Comparison of ENCODE assay signal across 9 mouse cellular contexts in the genomic region with DNA sequence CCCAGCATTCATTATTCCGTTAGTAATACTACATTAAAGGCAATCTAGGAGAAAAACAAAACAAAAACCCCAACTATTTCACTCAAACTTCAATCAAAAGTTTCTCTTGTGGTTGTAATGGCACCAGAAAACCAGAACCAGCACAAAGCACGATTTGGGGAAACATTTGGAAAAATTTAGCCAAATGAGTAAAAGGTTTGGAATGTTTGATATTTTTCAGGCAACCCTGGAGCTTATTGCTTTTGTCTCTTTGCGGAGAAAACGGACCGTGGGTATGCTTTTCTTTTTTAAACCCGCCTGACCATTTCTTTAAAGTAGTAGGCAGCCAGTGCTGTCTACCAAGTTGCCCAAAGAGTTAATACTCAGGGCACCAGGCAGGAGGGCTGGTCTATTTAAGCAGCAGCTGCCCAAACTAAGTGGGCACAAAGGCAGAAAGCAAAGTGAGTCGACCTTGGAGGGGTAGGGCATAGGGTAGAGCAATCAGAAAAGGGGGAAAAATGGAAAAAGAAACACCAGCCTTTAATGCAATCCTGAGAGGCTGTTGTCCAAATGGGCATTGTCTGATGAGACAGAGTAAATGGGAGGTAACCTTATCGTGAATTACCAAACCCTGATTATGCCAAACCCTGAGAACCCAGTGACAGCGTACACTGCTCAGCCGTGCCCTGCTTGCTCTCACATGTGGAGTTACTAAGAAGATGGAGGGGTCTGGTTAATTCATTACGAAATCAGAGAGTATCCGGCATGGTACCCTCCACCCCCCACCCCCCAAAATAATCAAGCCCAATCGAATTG.
DNase-seq lines count a peak whose midpoint lies in the region; ATAC-seq and TF ChIP-seq lines count a peak whose summit lies in the region.
"Had no signal": no experiment of that assay in that cellular context is flagged by ENCODE, and none has a peak within 500 bp of the region (broad histone marks: within the 10 kb centered on the region; RNA-seq: fewer than 3 reads in every experiment).

No protein-coding gene starts in this region.

- H3K4me2 ChIP-seq in forebrain, postnatal 0 days (ENCODE audit: low read depth), result peak overlapping the region; percentile 83
- peak overlapping the region; percentile 59 for H3K4me2 ChIP-seq in liver, embryonic 12.5 days
- peak overlapping the region; percentile 67 for H3K4me2 ChIP-seq in stomach, embryonic 16.5 days (ENCODE audit: low read depth, low read length)

- H3K36me3 ChIP-seq in spleen, adult 2 months (ENCODE audit: control insufficient read depth, insufficient read depth, low read length), result no peaks in the 10 kb centered on the region
- no peaks in the 10 kb centered on the region for H3K36me3 ChIP-seq in forebrain, postnatal 0 days (ENCODE audit: insufficient read depth)
- H3K36me3 ChIP-seq in liver, embryonic 12.5 days, result no peaks in the 10 kb centered on the region
- no peaks in the 10 kb centered on the region for H3K36me3 ChIP-seq in stomach, embryonic 16.5 days (ENCODE audit: control insufficient read depth, insufficient read depth, low read length)

- no peaks in the 10 kb centered on the region for H3K9me3 ChIP-seq in forebrain, postnatal 0 days (ENCODE audit: low read length)
- H3K9me3 ChIP-seq in liver, embryonic 12.5 days (replicated peaks), result no peaks in the 10 kb centered on the region
- H3K9me3 ChIP-seq in stomach, embryonic 16.5 days (replicated peaks; ENCODE audit: control insufficient read depth, low read length), result no peaks in the 10 kb centered on the region

- H3K4me1 ChIP-seq in spleen, adult 2 months (ENCODE audit: control insufficient read depth, insufficient read depth, insufficient read length), result no peaks in the 10 kb centered on the region; the same call in 1 of the 2 replicates
- H3K4me1 ChIP-seq in forebrain, postnatal 0 days (ENCODE audit: insufficient read depth), result peaks cover 13% of the 10 kb centered on the region; the same call in 1 of the 2 replicates
- peaks cover 12% of the 10 kb centered on the region for H3K4me1 ChIP-seq in liver, embryonic 12.5 days
- peaks cover 26% of the 10 kb centered on the region for H3K4me1 ChIP-seq in stomach, embryonic 16.5 days (ENCODE audit: control insufficient read depth, insufficient read depth, low read length)

- H3K27me3 ChIP-seq in spleen, adult 2 months (ENCODE audit: control insufficient read depth, insufficient read depth, low read length), result no peaks in the 10 kb centered on the region; the same call in 1 of the 2 replicates
- H3K27me3 ChIP-seq in forebrain, postnatal 0 days (ENCODE audit: insufficient read depth, low read length), result no peaks in the 10 kb centered on the region
- H3K27me3 ChIP-seq in liver, embryonic 12.5 days (replicated peaks), result no peaks in the 10 kb centered on the region; the same call in 1 of the 2 replicates
- H3K27me3 ChIP-seq in stomach, embryonic 16.5 days (ENCODE audit: control insufficient read depth, insufficient read depth, low read length), result no peaks in the 10 kb centered on the region

- H3K9ac ChIP-seq in forebrain, postnatal 0 days, result peak overlapping the region; percentile 29
- H3K9ac ChIP-seq in liver, embryonic 12.5 days, result peak overlapping the region; percentile 48
- H3K9ac ChIP-seq in stomach, embryonic 16.5 days (ENCODE audit: low read length), result peak overlapping the region; percentile 74

- DNase-seq in spleen, adult 2 months (ENCODE audit: low read depth in 1 of 2, low spot score in 2 of 2), result no peak
- DNase-seq in spleen, postnatal 14 days (ENCODE audit: low spot score in 2 of 2), result no peak
- DNase-seq in forebrain, postnatal 0 days, result no peak
- no peak for DNase-seq in right cerebral cortex, adult 18-20 months
- DNase-seq in gastrocnemius, postnatal 25 days, result no peak

- TF ChIP-seq POLR2A in spleen, adult 2 months (IDR thresholded peaks at IDR 0.05; ENCODE audit: low read depth, low read length), result no peak

- H3K4me3 ChIP-seq in spleen, adult 2 months (ENCODE audit: extremely low read depth, insufficient read depth, insufficient read length), result peak overlapping the region; percentile 9; the same call in 1 of the 2 replicates
- H3K4me3 ChIP-seq in forebrain, postnatal 0 days (ENCODE audit: low read depth, low read length), result peak overlapping the region; percentile 49
- H3K4me3 ChIP-seq in liver, embryonic 12.5 days, result peak overlapping the region; percentile 54
- H3K4me3 ChIP-seq in stomach, embryonic 16.5 days (replicated peaks; ENCODE audit: low read length), result peak overlapping the region; percentile 60
- H3K4me3 ChIP-seq: megakaryocyte, embryonic 14.5 days had no signal

- no peak overlapping the region for H3K27ac ChIP-seq in spleen, adult 2 months (ENCODE audit: insufficient read depth, low read length)
- H3K27ac ChIP-seq in forebrain, postnatal 0 days (ENCODE audit: low read depth, low read length), result no peak overlapping the region
- H3K27ac ChIP-seq in liver, embryonic 12.5 days, result peak overlapping the region; percentile 14; the same call in 1 of the 2 replicates
- H3K27ac ChIP-seq in stomach, embryonic 16.5 days (ENCODE audit: low read length), result peak overlapping the region; percentile 89

- WGBS in spleen, adult 2 months, result 79% methylated on average over 13 of the region's 13 CpGs
- 24% methylated on average over 13 of the region's 13 CpGs for WGBS in forebrain, postnatal 0 days
- 51% methylated on average over 13 of the region's 13 CpGs for WGBS in liver, embryonic 12.5 days (ENCODE audit: insufficient replicate concordance)
- 27% methylated on average over 13 of the region's 13 CpGs for WGBS in stomach, embryonic 16.5 days

- ATAC-seq in forebrain, postnatal 0 days, result no peak
- ATAC-seq in liver, embryonic 12.5 days, result no peak
- no peak for ATAC-seq in stomach, embryonic 16.5 days (ENCODE audit: insufficient read depth, low FRiP score)
- ATAC-seq in erythroid progenitor cell, adult 5-6 weeks (replicated peaks; ENCODE audit: low FRiP score, poor library complexity, severe bottlenecking), result no peak

- TF ChIP-seq CTCF in spleen, adult 2 months (IDR thresholded peaks at IDR 0.05; ENCODE audit: extremely low read depth, insufficient read depth, insufficient read length, insufficient replicate concordance), result no peak
- TF ChIP-seq CTCF in forebrain, postnatal 0 days (IDR thresholded peaks at IDR 0.05; ENCODE audit: low read depth), result no peak

Comparison
In these comparisons a context has a peak if more than half of its experiments do, and no peak if none do; other contexts are left out.
1. H3K27ac ChIP-seq: peak in liver, embryonic 12.5 days (single experiment) and stomach, embryonic 16.5 days (single experiment); none in spleen, adult 2 months (single experiment) and forebrain, postnatal 0 days (single experiment).
2. H3K4me3 ChIP-seq: peak in every context shown above with its lines; median percentile 60 in stomach, embryonic 16.5 days; 54 in liver, embryonic 12.5 days; 49 in forebrain, postnatal 0 days; 9 in spleen, adult 2 months.
3. Peak in every context shown above with its lines, with median percentiles within 50 percentile points of each other: H3K4me2 ChIP-seq and H3K9ac ChIP-seq.